Mouse (Mus musculus) testis, adult 2 months (tissue): ENCODE results near the gene Dck.

Experiments used
- CTCF ChIP-seq: fragments of 200-500 bp; IDR thresholded peaks from 2 replicates; pipeline ENCODE4 v1.5.1; 2012; ENCODE audit warnings: low read depth, mild to moderate bottlenecking, inconsistent platforms, low read length, moderate library complexity; ENCODE audit not compliant: control insufficient read depth, insufficient read depth, insufficient replicate concordance
- POLR2A ChIP-seq: fragments of 200-500 bp; IDR thresholded peaks from 2 replicates; pipeline ENCODE4 v1.6.1; 2012; ENCODE audit warnings: low read depth, mild to moderate bottlenecking, inconsistent platforms, low read length, moderate library complexity; ENCODE audit not compliant: control insufficient read depth

- TF ChIP-seq CTCF (no peak), POLR2A (no peak)
These were observed 3.4 kb downstream of the Dck start for GRCm38 (mm10) chr5:88768201-88768600.
